Mouse (Mus musculus) neural tube, embryonic 10.5 days (tissue): ENCODE results near the gene Myo1c.
"Not testable (repeated sequence)": the region's sequence is repeated elsewhere in the genome, so short reads cannot be mapped to it uniquely, and the experiment has no call there.

Experiments
- DNase-seq: peaks from one replicate; pipeline ENCODE4 v3.0.0-alpha.2; 2017; ENCODE audit warnings: low spot score; ENCODE audit errors: extremely low spot score

Myo1c gene

DNA sequence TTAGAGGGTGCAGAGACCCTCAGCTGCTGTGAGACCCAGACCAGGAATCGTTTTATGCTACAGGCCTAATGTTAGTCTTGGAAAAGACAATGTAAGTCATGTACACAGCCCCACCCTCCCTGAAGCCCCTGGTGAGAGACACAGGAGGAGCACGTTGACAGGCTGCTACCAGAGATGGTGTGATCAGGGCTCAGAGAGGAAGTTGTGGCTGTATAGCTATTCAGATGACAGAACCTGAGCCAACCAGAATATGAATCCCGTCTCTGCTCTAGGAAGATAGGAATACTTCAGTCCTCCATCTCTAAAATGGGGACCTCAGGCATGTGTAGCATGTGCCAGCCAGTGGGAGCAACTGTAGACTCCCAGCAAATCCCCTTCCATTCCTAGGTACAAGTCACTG, 18.3 kb downstream of the Myo1c start:
- DNase-seq: no peak

DNA sequence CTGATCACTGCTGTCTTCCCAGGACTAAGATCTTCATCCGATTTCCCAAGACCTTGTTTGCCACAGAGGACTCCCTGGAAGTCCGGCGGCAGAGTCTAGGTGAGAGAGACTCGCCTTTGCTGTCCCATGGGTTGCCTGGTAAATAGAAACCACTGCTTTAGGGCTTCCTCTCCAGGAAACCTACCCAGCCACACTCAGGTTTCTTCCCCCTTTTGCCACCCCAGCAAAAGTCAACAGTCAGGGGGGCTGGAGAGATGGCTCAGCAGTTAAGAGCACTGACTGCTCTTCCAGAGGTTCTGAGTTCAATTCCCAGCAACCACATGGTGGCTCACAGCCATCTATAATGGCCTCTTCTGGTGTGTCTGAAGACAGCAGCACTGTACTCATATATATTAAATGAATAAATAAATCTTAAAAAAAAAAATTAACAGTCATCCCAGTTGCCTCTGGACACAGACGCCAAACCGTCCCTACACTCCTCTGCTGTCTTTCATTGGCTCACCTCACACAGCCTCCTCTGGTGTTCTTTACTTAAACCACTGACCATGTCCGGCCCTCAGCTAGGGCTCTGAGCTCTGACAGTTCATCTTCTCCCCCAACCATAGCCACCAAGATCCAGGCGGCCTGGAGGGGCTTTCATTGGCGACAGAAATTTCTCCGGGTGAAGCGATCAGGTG, 19.0 kb downstream of the Myo1c start:
- DNase-seq: no peak

DNA sequence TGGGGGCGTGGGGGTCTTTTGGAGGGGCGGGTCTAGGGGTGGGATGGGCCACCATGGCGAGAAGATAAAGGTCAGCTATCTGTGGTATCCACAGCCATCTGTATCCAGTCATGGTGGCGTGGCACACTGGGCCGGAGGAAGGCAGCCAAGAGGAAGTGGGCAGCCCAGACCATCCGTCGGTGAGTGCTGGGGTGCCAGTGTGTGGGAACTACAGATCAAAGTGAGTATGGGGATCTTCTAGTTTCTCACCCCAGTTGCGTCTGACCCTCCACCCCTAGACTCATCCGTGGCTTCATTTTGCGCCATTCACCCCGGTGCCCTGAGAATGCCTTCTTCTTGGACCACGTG, 19.5 kb downstream of the Myo1c start:
- DNase-seq: no peak

- no peak for DNase-seq
Measured at GRCm38 (mm10) chr11:75671426-75672180, 21.3 kb downstream of the Myo1c start.

GRCm38 (mm10) chr11:75673411-75673810, 23.1 kb downstream of the Myo1c start:
- DNase-seq: no peak

DNA sequence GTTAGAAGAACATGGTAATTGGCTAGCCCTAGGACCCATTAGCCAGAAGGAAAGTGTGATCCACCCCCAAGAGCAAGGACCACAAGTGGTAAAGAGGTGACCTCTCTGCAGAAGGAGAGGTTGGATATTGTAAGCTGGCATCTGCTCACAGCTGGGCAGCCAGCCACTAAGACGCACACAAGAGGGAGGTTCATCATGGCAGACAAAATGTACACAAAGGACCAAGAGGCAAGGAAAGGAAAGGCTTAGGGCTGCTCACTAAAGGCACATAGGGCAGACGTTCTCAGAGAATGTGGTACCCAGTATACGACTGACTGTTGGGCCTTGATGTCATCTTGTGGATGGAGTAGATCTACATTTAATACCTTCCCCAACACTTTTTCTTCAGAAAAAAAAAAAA, 24.6 kb downstream of the Myo1c start:
- DNase-seq: no peak

DNA sequence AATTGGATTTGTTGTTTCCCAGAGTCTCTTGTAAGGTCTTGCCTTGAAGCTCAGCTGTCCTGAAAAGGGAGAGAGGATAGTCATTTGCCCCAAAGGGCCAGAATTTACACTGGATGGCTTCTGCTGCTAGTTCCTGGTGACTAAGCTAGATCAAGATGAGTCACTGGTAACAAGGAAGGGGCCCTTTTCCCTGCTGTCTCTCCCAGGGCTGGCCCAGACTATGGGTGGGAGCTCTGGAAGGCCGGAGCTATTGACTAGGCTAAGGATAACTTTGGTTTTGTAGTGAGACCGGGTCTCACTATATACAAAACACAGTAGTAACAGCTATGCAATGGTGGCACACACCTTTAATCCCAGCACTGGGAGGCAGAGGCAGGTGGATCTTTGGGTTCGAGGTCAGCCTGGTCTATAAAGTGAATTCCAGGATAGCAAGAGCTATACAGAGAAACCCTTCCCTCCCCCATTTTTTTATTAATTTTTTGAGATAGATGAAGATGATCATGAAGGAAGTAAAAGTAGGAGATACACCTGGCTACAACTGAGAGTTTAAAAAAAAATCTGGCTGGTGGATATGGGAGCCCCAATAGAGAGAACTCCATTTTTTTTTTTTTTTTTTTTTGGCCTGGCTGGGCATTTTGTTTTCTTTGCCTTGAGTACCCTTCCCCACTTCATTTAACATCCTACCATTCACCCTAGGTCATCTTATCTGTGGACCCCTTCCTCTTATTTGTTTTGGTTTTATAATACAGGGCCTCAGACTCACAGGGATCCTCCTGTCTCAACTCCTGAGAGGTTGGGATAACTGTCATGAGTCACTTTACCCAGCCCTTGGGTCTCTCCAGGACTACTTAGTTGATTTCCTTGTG, 27.8 kb downstream of the Myo1c start:
- DNase-seq: no peak

DNA sequence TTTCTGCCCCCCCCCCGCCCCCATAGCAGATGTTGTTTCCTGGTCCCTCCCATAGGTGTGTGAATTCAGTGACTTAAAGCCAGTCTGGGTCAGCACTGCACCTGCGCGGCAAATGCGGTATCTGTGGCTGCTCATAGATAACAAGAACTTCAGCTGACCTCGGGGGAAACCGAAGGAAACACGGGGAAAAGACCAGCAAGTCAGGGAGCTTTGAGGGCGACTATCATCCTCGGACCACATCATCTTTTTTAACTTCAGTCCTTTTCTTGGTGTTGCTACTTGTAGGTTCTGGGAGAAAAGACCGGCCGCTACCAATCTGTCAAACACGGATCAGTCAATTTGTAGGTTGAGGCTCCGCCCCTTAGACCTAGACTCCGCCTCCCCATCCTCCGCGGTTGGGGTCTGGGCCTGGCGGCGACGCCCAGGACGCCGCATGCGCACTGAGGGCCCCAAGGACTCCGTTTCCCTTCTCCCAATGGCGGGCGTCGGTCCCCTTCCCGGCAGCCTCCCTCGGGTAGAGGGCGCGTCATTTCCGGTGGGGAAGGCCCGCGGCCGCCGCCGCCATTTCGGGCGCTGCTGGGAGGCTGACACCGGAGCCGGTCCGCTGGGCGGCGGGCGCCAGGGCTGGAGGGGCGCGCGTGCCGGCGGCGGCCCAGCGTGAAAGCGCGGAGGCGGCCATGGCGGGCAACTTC, 28.6 kb downstream of the Myo1c start, which contains the start of gene Crk:
Crk (plus strand) TSS at position 513 of the 692 bp plus-strand sequence.
- DNase-seq: peak; percentile 99

- DNase-seq: no peak
Measured at GRCm38 (mm10) chr11:75679439-75680171, 29.3 kb downstream of the Myo1c start.

GRCm38 (mm10) chr11:75684462-75684861, 34.2 kb downstream of the Myo1c start:
- DNase-seq: no peak

GRCm38 (mm10) chr11:75684956-75685355, 34.7 kb downstream of the Myo1c start:
- no peak for DNase-seq

- DNase-seq: no peak
Measured at GRCm38 (mm10) chr11:75687343-75687993, 37.2 kb downstream of the Myo1c start.

DNA sequence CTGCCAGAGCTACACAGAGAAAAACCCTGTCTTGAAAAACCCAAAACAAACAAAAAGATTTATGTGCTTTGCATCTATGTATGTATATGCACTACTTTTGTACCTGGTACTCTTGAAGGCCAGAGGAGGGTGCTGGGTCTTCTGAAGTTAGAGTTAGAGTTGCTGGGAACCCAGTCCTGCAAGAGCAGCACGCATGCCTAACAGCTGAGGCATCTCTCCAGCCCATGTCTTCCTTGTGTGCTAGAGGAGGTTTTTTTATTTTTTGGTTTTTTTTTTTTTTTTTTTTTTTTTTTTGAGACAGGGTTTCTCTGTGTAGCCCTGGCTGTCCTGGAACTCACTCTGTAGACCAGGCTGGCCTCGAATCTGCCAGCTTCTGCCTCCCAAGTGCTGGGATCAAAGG, 37.8 kb downstream of the Myo1c start:
- DNase-seq: no peak

GRCm38 (mm10) chr11:75689977-75690376, 39.7 kb downstream of the Myo1c start:
- no peak for DNase-seq

- no peak for DNase-seq
Measured at GRCm38 (mm10) chr11:75691047-75691446, 40.7 kb downstream of the Myo1c start.

DNA sequence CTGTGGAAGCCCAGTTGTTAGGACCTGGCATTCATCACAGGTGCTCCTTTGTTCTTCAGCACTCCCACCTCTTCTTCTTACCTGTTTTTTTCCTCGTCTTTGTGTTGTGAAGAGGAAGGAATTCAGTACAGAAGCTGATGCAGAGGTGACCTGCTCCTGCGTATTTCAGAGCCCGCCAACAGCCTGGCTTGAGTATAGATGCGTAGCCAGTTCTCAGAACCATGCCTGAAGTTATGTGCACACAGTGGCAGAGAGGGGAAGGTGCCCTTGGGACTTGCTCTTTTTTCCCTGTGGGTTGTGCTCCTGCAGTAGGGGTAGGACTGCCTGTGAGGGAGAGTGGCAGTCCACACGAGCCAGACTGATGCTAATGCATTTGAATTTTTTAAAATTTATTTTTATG, 43.3 kb downstream of the Myo1c start:
- no peak for DNase-seq

DNA sequence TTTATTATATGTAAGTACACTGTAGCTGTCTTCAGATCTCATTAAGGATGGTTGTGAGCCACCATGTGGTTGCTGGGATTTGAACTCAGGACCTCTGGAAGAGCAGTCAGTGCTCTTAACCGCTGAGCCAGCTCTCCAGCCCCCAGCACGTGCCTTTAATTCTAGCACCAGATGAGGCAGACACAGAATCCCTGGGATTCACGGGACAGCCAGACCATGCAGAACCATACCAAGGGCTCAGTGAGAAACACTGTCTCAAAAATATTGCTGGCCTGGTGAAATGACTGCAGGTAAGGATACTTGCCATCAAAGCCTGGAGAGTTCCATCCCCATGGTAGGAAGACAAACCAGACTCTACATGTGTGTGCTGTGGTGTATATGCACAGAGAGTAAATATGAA, 47.2 kb downstream of the Myo1c start:
- DNase-seq: not testable (repeated sequence)

DNA sequence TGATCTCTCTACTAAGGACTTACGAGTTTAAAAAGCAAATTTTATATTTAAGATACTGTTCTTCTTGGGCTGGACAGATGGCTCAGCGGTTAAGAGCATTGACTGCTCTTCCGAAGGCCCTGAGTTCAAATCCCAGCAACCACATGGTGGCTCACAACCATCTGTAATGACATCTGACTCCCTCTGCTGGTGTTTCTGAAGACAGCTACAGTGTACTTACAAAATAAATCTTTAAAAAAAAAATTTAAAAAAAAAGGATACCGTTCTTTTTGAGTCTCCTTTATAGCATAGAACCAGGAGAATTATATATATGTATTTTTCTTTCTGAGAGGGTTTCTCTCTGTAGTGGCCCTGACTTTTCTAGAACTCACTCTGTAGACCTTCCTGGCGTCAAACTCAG, 50.3 kb downstream of the Myo1c start:
- no peak for DNase-seq

DNA sequence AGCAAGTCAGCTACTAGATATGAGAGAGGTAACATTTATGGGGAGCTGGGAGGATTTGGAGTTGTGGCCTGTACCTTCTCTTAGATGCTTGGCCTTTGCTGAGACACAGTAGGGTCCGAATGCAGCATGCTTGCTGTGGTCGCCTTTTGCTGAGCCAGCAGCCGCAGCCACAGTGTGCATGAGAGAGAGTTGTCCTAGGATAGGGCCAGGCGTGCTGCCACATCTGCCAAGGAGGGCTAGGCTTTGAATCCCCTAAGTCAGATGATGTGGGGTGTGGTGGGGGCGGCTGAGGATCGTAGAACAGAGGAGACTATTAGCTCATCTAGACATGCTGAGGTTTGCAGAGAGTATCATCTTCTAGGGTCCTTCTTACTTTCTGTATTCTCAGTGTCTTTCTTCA, 52.5 kb downstream of the Myo1c start:
- no peak for DNase-seq

DNA sequence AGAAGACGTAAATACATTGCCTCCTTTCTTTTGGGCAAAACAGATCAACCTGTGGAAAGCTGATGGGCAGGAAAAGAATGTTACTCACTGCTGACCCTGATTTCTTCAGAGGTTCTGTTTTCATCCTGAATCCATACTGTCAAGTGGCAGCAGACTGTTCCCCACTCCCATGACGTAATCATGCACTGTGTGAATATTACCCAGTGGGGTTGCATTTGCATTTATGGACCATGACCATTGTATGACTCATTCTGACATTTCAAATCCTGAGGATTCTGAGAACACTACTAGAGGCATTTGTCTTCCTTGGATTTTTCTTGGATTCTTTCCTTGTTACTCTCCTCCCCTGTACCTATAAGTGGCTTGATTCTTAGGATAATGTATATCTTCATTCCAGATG, 53.4 kb downstream of the Myo1c start:
- DNase-seq: no peak
